Mouse (Mus musculus): ENCODE measurements around the gene Spred2. TPM values are rescaled to one million over a fixed set of nuclear protein-coding genes. Genes with fewer than 3 reads are reported as not detected.

Gene Spred2
- polyA plus RNA-seq, 1 experiment from 2014 or later = 6.0 TPM

GRCm38 (mm10) chr11:19961766-19962365 is 37.7 kb downstream of the Spred2 start:
- no peaks in the 10 kb centered on the region; the same call in 1 of the 2 replicates for H3K36me3 ChIP-seq
- H3K4me1 ChIP-seq (replicated peaks) = peaks cover 26% of the 10 kb centered on the region
- ATAC-seq (ENCODE audit: low FRiP score) = no peak
- no peak overlapping the region for H3K4me2 ChIP-seq
- 86% methylated on average over 12 of the region's 12 CpGs for WGBS
- no peaks in the 10 kb centered on the region for H3K27me3 ChIP-seq
- H3K27ac ChIP-seq = no peak overlapping the region
- no peak overlapping the region for H3K9ac ChIP-seq
- H3K9me3 ChIP-seq = no peaks in the 10 kb centered on the region
- H3K4me3 ChIP-seq = no peak overlapping the region

- 30% methylated on average over 5 of the region's 5 CpGs for WGBS
- H3K27ac ChIP-seq = no peak overlapping the region
- H3K4me2 ChIP-seq = no peak overlapping the region
- no peaks in the 10 kb centered on the region; the same call in 1 of the 2 replicates for H3K36me3 ChIP-seq
- H3K9me3 ChIP-seq = no peaks in the 10 kb centered on the region
- 0 out of 2 replicates have a peak, but pooled peaks have one; percentile 22 for ATAC-seq (ENCODE audit: low FRiP score)
- H3K4me3 ChIP-seq = no peak overlapping the region
- H3K27me3 ChIP-seq = no peaks in the 10 kb centered on the region
- H3K9ac ChIP-seq = no peak overlapping the region
- H3K4me1 ChIP-seq (replicated peaks) = peaks cover 26% of the 10 kb centered on the region
These were observed 38.6 kb downstream of the Spred2 start for GRCm38 (mm10) chr11:19962796-19963195.

- peaks cover 26% of the 10 kb centered on the region for H3K4me1 ChIP-seq (replicated peaks)
- 79% methylated on average over 12 of the region's 12 CpGs for WGBS
- no peak overlapping the region for H3K4me3 ChIP-seq
- ATAC-seq (ENCODE audit: low FRiP score) = no peak
- no peak overlapping the region for H3K4me2 ChIP-seq
- H3K9me3 ChIP-seq = no peaks in the 10 kb centered on the region
- H3K27ac ChIP-seq = 0 out of 2 replicates have a peak overlapping the region, but pooled peaks have one; percentile 50
- no peak overlapping the region for H3K9ac ChIP-seq
- H3K36me3 ChIP-seq = no peaks in the 10 kb centered on the region; the same call in 1 of the 2 replicates
- no peaks in the 10 kb centered on the region for H3K27me3 ChIP-seq
These were observed 39.6 kb downstream of the Spred2 start for GRCm38 (mm10) chr11:19963717-19964141.

- WGBS = 87% methylated on average over 5 of the region's 5 CpGs
- Histone ChIP-seq H3K27me3 (no peaks in the 10 kb centered on the region), H3K4me3 (no peak overlapping the region), H3K4me2 (no peak overlapping the region), H3K9me3 (no peaks in the 10 kb centered on the region), H3K4me1 (replicated peaks) (peaks cover 26% of the 10 kb centered on the region), H3K9ac (no peak overlapping the region), H3K27ac (peak overlapping the region; percentile 50), H3K36me3 (no peaks in the 10 kb centered on the region; the same call in 1 of the 2 replicates)
- no peak for ATAC-seq (ENCODE audit: low FRiP score)
These were observed 40.2 kb downstream of the Spred2 start for GRCm38 (mm10) chr11:19964333-19964732.

GRCm38 (mm10) chr11:19965037-19965611 is 40.9 kb downstream of the Spred2 start:
- peaks cover 26% of the 10 kb centered on the region for H3K4me1 ChIP-seq (replicated peaks)
- H3K36me3 ChIP-seq = no peaks in the 10 kb centered on the region; the same call in 1 of the 2 replicates
- H3K4me2 ChIP-seq = peak overlapping the region; percentile 21; the same call in 1 of the 2 replicates
- no peaks in the 10 kb centered on the region for H3K9me3 ChIP-seq
- 58% methylated on average over 16 of the region's 16 CpGs for WGBS
- H3K27ac ChIP-seq = 0 out of 2 replicates have a peak overlapping the region, but pooled peaks have one; percentile 50
- ATAC-seq (ENCODE audit: low FRiP score) = no peak
- H3K4me3 ChIP-seq = no peak overlapping the region
- H3K27me3 ChIP-seq = no peaks in the 10 kb centered on the region
- H3K9ac ChIP-seq = no peak overlapping the region

GRCm38 (mm10) chr11:19965664-19966063 is 41.5 kb downstream of the Spred2 start:
- no peaks in the 10 kb centered on the region for H3K9me3 ChIP-seq
- no peak overlapping the region for H3K4me3 ChIP-seq
- no peaks in the 10 kb centered on the region; the same call in 1 of the 2 replicates for H3K36me3 ChIP-seq
- ATAC-seq (ENCODE audit: low FRiP score) = no peak
- 0 out of 2 replicates have a peak overlapping the region, but pooled peaks have one; percentile 50 for H3K27ac ChIP-seq
- no peaks in the 10 kb centered on the region for H3K27me3 ChIP-seq
- no peak overlapping the region for H3K4me2 ChIP-seq
- peaks cover 25% of the 10 kb centered on the region for H3K4me1 ChIP-seq (replicated peaks)
- H3K9ac ChIP-seq = no peak overlapping the region
- 85% methylated on average over 4 of the region's 4 CpGs for WGBS

- 81% methylated on average over 2 of the region's 2 CpGs for WGBS
These were observed 42.1 kb downstream of the Spred2 start for GRCm38 (mm10) chr11:19966294-19966693.

GRCm38 (mm10) chr11:19969584-19969983 is 45.4 kb downstream of the Spred2 start:
- Histone ChIP-seq H3K27me3 (no peaks in the 10 kb centered on the region), H3K9me3 (no peaks in the 10 kb centered on the region), H3K36me3 (no peaks in the 10 kb centered on the region), H3K27ac (no peak overlapping the region), H3K4me3 (no peak overlapping the region), H3K4me1 (replicated peaks) (peaks cover 25% of the 10 kb centered on the region), H3K4me2 (no peak overlapping the region), H3K9ac (no peak overlapping the region)
- WGBS = 66% methylated on average over 5 of the region's 5 CpGs
- no peak for ATAC-seq (ENCODE audit: low FRiP score)

More at GRCm38 (mm10) chr11:19966294-19966693, 42.1 kb downstream of the Spred2 start:
- ATAC-seq (ENCODE audit: low FRiP score) = no peak
- H3K4me2 ChIP-seq = no peak overlapping the region
- peaks cover 24% of the 10 kb centered on the region for H3K4me1 ChIP-seq (replicated peaks)
- H3K9ac ChIP-seq = no peak overlapping the region
- H3K27me3 ChIP-seq = no peaks in the 10 kb centered on the region
- no peak overlapping the region for H3K27ac ChIP-seq
- H3K9me3 ChIP-seq = no peaks in the 10 kb centered on the region
- H3K36me3 ChIP-seq = no peaks in the 10 kb centered on the region; the same call in 1 of the 2 replicates
- no peak overlapping the region for H3K4me3 ChIP-seq

GRCm38 (mm10) chr11:19971954-19972750 is 48.0 kb downstream of the Spred2 start:
- ATAC-seq (ENCODE audit: low FRiP score) = no peak
- Histone ChIP-seq H3K36me3 (no peaks in the 10 kb centered on the region), H3K4me1 (replicated peaks) (peaks cover 19% of the 10 kb centered on the region), H3K4me3 (no peak overlapping the region), H3K4me2 (no peak overlapping the region), H3K9ac (no peak overlapping the region), H3K9me3 (no peaks in the 10 kb centered on the region), H3K27ac (peak overlapping the region; percentile 19; the same call in 1 of the 2 replicates), H3K27me3 (no peaks in the 10 kb centered on the region)
- WGBS = 87% methylated on average over 4 of the region's 4 CpGs

GRCm38 (mm10) chr11:19973032-19973790 is 49.0 kb downstream of the Spred2 start:
- H3K27me3 ChIP-seq = no peaks in the 10 kb centered on the region
- H3K4me2 ChIP-seq = no peak overlapping the region
- H3K27ac ChIP-seq = 0 out of 2 replicates have a peak overlapping the region, but pooled peaks have one; percentile 19
- H3K4me1 ChIP-seq (replicated peaks) = peaks cover 19% of the 10 kb centered on the region
- H3K36me3 ChIP-seq = no peaks in the 10 kb centered on the region
- no peak for ATAC-seq (ENCODE audit: low FRiP score)
- WGBS = 75% methylated on average over 7 of the region's 7 CpGs
- no peaks in the 10 kb centered on the region for H3K9me3 ChIP-seq
- no peak overlapping the region for H3K9ac ChIP-seq
- no peak overlapping the region for H3K4me3 ChIP-seq

- Histone ChIP-seq H3K27me3 (no peaks in the 10 kb centered on the region), H3K4me2 (no peak overlapping the region), H3K4me1 (replicated peaks) (peaks cover 23% of the 10 kb centered on the region), H3K36me3 (no peaks in the 10 kb centered on the region), H3K9ac (no peak overlapping the region), H3K27ac (no peak overlapping the region), H3K4me3 (no peak overlapping the region), H3K9me3 (no peaks in the 10 kb centered on the region)
- no peak for ATAC-seq (ENCODE audit: low FRiP score)
- 96% methylated on average over 2 of the region's 2 CpGs for WGBS
These were observed 51.9 kb downstream of the Spred2 start for GRCm38 (mm10) chr11:19976032-19976431.

Measured in hindbrain, embryonic 13.5 days (tissue).